Mouse (Mus musculus) heart, embryonic 15.5 days (tissue): ENCODE results near the gene Uqcrc1. TPM values are rescaled to one million over a fixed set of nuclear protein-coding genes. Genes with fewer than 3 reads are reported as not detected.

Experiments used
- ATAC-seq: fragments of 200-750 bp; cut with Nextera tagmentation; replicated peaks from 2 replicates; pipeline ENCODE4 v1.8.0; 2017; ENCODE audit warnings: low read depth, moderate TSS enrichment; ENCODE audit not compliant: insufficient number of reproducible peaks, insufficient read depth, low FRiP score
- H3K27ac ChIP-seq: fragments of 300-500 bp; sonication (generic); 2 replicates; pipeline ENCODE4 v1.5.1; 2015; ENCODE audit warnings: mild to moderate bottlenecking, inconsistent platforms
- H3K27me3 ChIP-seq: fragments of 300-500 bp; sonication (generic); 2 replicates; pipeline ENCODE4 v1.6.1; 2015; ENCODE audit warnings: inconsistent platforms
- H3K36me3 ChIP-seq: fragments of 300-500 bp; sonication (generic); 2 replicates; pipeline ENCODE4 v1.6.1; 2015; ENCODE audit warnings: mild to moderate bottlenecking, inconsistent platforms
- H3K4me1 ChIP-seq: fragments of 300-500 bp; sonication (generic); replicated peaks from 2 replicates; pipeline ENCODE4 v1.6.1; 2015; ENCODE audit warnings: inconsistent platforms
- H3K4me2 ChIP-seq: fragments of 300-500 bp; sonication (generic); 2 replicates; pipeline ENCODE4 v1.6.1; 2015; ENCODE audit warnings: inconsistent platforms, mild to moderate bottlenecking, moderate library complexity
- H3K4me3 ChIP-seq: fragments of 300-500 bp; sonication (generic); 2 replicates; pipeline ENCODE4 v1.5.1; 2015; ENCODE audit warnings: mild to moderate bottlenecking, inconsistent platforms
- H3K9ac ChIP-seq: fragments of 300-500 bp; sonication (generic); 2 replicates; pipeline ENCODE4 v1.6.1; 2015; ENCODE audit warnings: mild to moderate bottlenecking, inconsistent platforms
- H3K9me3 ChIP-seq: fragments of 300-500 bp; sonication (generic); replicated peaks from 2 replicates; pipeline ENCODE4 v1.6.1; 2016; ENCODE audit warnings: inconsistent platforms
- WGBS: fragments of 180-500 bp; shearing (Covaris S2); methylation state at CpG from one replicate; pipeline ENCODE4 v1.1.7; 2015; ENCODE audit warnings: mixed read lengths; 5-methylcytosine and 5-hydroxymethylcytosine counted together
- polyA plus RNA-seq: library from polyadenylated mRNA; unstranded; fragments of >200 nt; fragmentation: Nextera tagmentation; extraction: Ambion mirVana; gene quantifications from 2 replicates; pipeline ENCODE4 v1.2.1, GENCODE M21; 2015

The Uqcrc1 gene
- 885 and 887 TPM in 2 replicates for polyA plus RNA-seq

GRCm38 (mm10) chr9:108936418-108937364 is at the start of gene Uqcrc1:
Gene Uqcrc1 (plus strand): TSS chr9:108936633.
- Histone ChIP-seq H3K4me3 (peak within 1 kb of the TSS; percentile 74), H3K27me3 (no peaks in the 10 kb centered on the region), H3K4me1 (0 out of 2 replicates have a peak, but pooled peaks cover 6% of the 10 kb centered on the region), H3K9me3 (no peaks in the 10 kb centered on the region), H3K36me3 (peaks cover 37% of the 10 kb centered on the region), H3K4me2 (peak within 1 kb of the TSS; percentile 59), H3K9ac (peak within 1 kb of the TSS; percentile 88), H3K27ac (peak within 1 kb of the TSS; percentile 86)
- WGBS: under 1% methylated on average over 58 of the region's 58 CpGs
- ATAC-seq: peak; percentile 91

- H3K27me3 ChIP-seq: no peaks in the 10 kb centered on the region
- no peak overlapping the region for H3K4me2 ChIP-seq
- no peaks in the 10 kb centered on the region for H3K9me3 ChIP-seq
- WGBS: 62% methylated on average over 6 of the region's 6 CpGs
- no peak overlapping the region for H3K9ac ChIP-seq
- H3K4me3 ChIP-seq: no peak overlapping the region
- no peaks in the 10 kb centered on the region for H3K36me3 ChIP-seq
- ATAC-seq: no peak
- 0 out of 2 replicates have a peak, but pooled peaks cover 2% of the 10 kb centered on the region for H3K4me1 ChIP-seq
- no peak overlapping the region for H3K27ac ChIP-seq
Measured at GRCm38 (mm10) chr9:108912308-108912707, 24.1 kb upstream of the Uqcrc1 start.

- Histone ChIP-seq H3K4me2 (no peak overlapping the region), H3K4me3 (no peak overlapping the region), H3K27me3 (no peaks in the 10 kb centered on the region), H3K9ac (no peak overlapping the region), H3K27ac (no peak overlapping the region), H3K9me3 (no peaks in the 10 kb centered on the region), H3K36me3 (no peaks in the 10 kb centered on the region), H3K4me1 (0 out of 2 replicates have a peak, but pooled peaks cover 2% of the 10 kb centered on the region)
- no peak for ATAC-seq
- 80% methylated on average over 7 of the region's 7 CpGs for whole genome bisulfite sequencing
Measured at GRCm38 (mm10) chr9:108913161-108913560, 23.3 kb upstream of the Uqcrc1 start.

GRCm38 (mm10) chr9:108913621-108914020 is 22.8 kb upstream of the Uqcrc1 start:
- no peaks in the 10 kb centered on the region for H3K36me3 ChIP-seq
- H3K9ac ChIP-seq: no peak overlapping the region
- H3K9me3 ChIP-seq: no peaks in the 10 kb centered on the region
- WGBS: 75% methylated on average over 10 of the region's 10 CpGs
- no peak for ATAC-seq
- H3K4me2 ChIP-seq: no peak overlapping the region
- no peaks in the 10 kb centered on the region for H3K27me3 ChIP-seq
- H3K4me3 ChIP-seq: no peak overlapping the region
- 0 out of 2 replicates have a peak, but pooled peaks cover 2% of the 10 kb centered on the region for H3K4me1 ChIP-seq
- no peak overlapping the region for H3K27ac ChIP-seq

GRCm38 (mm10) chr9:108914491-108914890 is 21.9 kb upstream of the Uqcrc1 start, which contains the start of gene Tmem89:
Gene Tmem89 (plus strand): TSS chr9:108914619.
- Histone ChIP-seq H3K9me3 (no peaks in the 10 kb centered on the region), H3K27ac (no peak within 1 kb of the TSS), H3K9ac (no peak within 1 kb of the TSS), H3K4me3 (no peak within 1 kb of the TSS), H3K27me3 (no peaks in the 10 kb centered on the region), H3K4me2 (no peak within 1 kb of the TSS), H3K4me1 (0 out of 2 replicates have a peak, but pooled peaks cover 2% of the 10 kb centered on the region), H3K36me3 (no peaks in the 10 kb centered on the region)
- ATAC-seq: no peak; the same call in 1 of the 2 replicates
- WGBS: 67% methylated on average over 6 of the region's 6 CpGs

GRCm38 (mm10) chr9:108925897-108926296 is 10.5 kb upstream of the Uqcrc1 start:
- WGBS: 67% methylated on average over 8 of the region's 8 CpGs
- H3K4me1 ChIP-seq: no peaks in the 10 kb centered on the region
- H3K9me3 ChIP-seq: no peaks in the 10 kb centered on the region
- H3K4me3 ChIP-seq: no peak overlapping the region
- peaks cover 10% of the 10 kb centered on the region for H3K27me3 ChIP-seq
- no peaks in the 10 kb centered on the region for H3K36me3 ChIP-seq
- H3K27ac ChIP-seq: no peak overlapping the region
- H3K9ac ChIP-seq: no peak overlapping the region
- ATAC-seq: no peak
- no peak overlapping the region for H3K4me2 ChIP-seq

GRCm38 (mm10) chr9:108928424-108928823 is 8.0 kb upstream of the Uqcrc1 start:
- peaks cover 6% of the 10 kb centered on the region; the same call in 1 of the 2 replicates for H3K27me3 ChIP-seq
- H3K27ac ChIP-seq: no peak overlapping the region
- no peaks in the 10 kb centered on the region for H3K4me1 ChIP-seq
- no peak overlapping the region for H3K9ac ChIP-seq
- no peaks in the 10 kb centered on the region for H3K9me3 ChIP-seq
- no peak overlapping the region for H3K4me3 ChIP-seq
- no peak overlapping the region for H3K4me2 ChIP-seq
- WGBS: 84% methylated on average over 3 of the region's 3 CpGs
- no peaks in the 10 kb centered on the region for H3K36me3 ChIP-seq
- ATAC-seq: no peak

GRCm38 (mm10) chr9:108935991-108936390 is 442 bp upstream of the Uqcrc1 start:
- H3K4me2 ChIP-seq: peak overlapping the region; percentile 40
- WGBS: 12% methylated on average over 3 of the region's 3 CpGs
- no peak for ATAC-seq

GRCm38 (mm10) chr9:108945111-108945510 is 8.7 kb downstream of the Uqcrc1 start:
- no peak for ATAC-seq
- Histone ChIP-seq H3K4me2 (no peak overlapping the region), H3K9ac (no peak overlapping the region), H3K9me3 (no peaks in the 10 kb centered on the region), H3K4me3 (no peak overlapping the region), H3K27me3 (no peaks in the 10 kb centered on the region), H3K27ac (no peak overlapping the region), H3K4me1 (peaks cover 20% of the 10 kb centered on the region), H3K36me3 (peaks cover 93% of the 10 kb centered on the region)
- WGBS: 64% methylated on average over 9 of the region's 9 CpGs

More at GRCm38 (mm10) chr9:108935991-108936390, 442 bp upstream of the Uqcrc1 start:
- Histone ChIP-seq H3K9ac (no peak overlapping the region), H3K4me3 (peak overlapping the region; percentile 74), H3K4me1 (0 out of 2 replicates have a peak, but pooled peaks cover 6% of the 10 kb centered on the region), H3K36me3 (peaks cover 30% of the 10 kb centered on the region), H3K27ac (no peak overlapping the region), H3K9me3 (no peaks in the 10 kb centered on the region), H3K27me3 (no peaks in the 10 kb centered on the region)

- H3K4me2 ChIP-seq: no peak overlapping the region
- H3K27me3 ChIP-seq: no peaks in the 10 kb centered on the region
- H3K9ac ChIP-seq: no peak overlapping the region
- H3K36me3 ChIP-seq: peaks cover 93% of the 10 kb centered on the region
- H3K27ac ChIP-seq: no peak overlapping the region
- H3K4me1 ChIP-seq: peaks cover 21% of the 10 kb centered on the region
- WGBS: 85% methylated on average over 5 of the region's 5 CpGs
- no peak for ATAC-seq
- no peaks in the 10 kb centered on the region for H3K9me3 ChIP-seq
- no peak overlapping the region for H3K4me3 ChIP-seq
Measured at GRCm38 (mm10) chr9:108945608-108946007, 9.2 kb downstream of the Uqcrc1 start.

GRCm38 (mm10) chr9:108949231-108949966 is 13.0 kb downstream of the Uqcrc1 start:
- Histone ChIP-seq H3K9me3 (no peaks in the 10 kb centered on the region), H3K4me2 (no peak overlapping the region), H3K36me3 (peaks cover 63% of the 10 kb centered on the region), H3K9ac (no peak overlapping the region), H3K4me3 (no peak overlapping the region), H3K4me1 (peaks cover 31% of the 10 kb centered on the region), H3K27ac (peak overlapping the region; percentile 55), H3K27me3 (peaks cover 22% of the 10 kb centered on the region)
- 61% methylated on average over 13 of the region's 13 CpGs for WGBS
- ATAC-seq: peak; percentile 45
